Mouse (Mus musculus) E14TG2a.4 (cell line): Measurements from ENCODE around the gene Setd5.

Experiments
- H3K27me3 ChIP-seq: 2 replicates; pipeline ENCODE4 v1.6.1; 2014; ENCODE audit warnings: low read length, control low read depth; ENCODE audit not compliant: insufficient read depth
- H3K36me3 ChIP-seq: 2 replicates; pipeline ENCODE4 v1.6.1; 2014; ENCODE audit warnings: low read length, control low read depth; ENCODE audit not compliant: insufficient read depth
- H3K4me1 ChIP-seq: replicated peaks from 2 replicates; pipeline ENCODE4 v1.6.1; 2014; ENCODE audit warnings: low read depth, low read length, control low read depth
- H3K4me3 ChIP-seq: replicated peaks from 2 replicates; pipeline ENCODE4 v1.5.1; 2014; ENCODE audit warnings: mild to moderate bottlenecking, low read length
- H3K9me3 ChIP-seq: 2 replicates; pipeline ENCODE4 v1.6.1; 2014; ENCODE audit warnings: low read length, control low read depth
- CTCF ChIP-seq: conservative IDR thresholded peaks from 2 replicates; pipeline ENCODE4 v1.5.1; 2014; ENCODE audit warnings: low read length
- NANOG ChIP-seq: IDR thresholded peaks from 2 replicates; pipeline ENCODE4 v1.6.1; 2014; ENCODE audit warnings: borderline replicate concordance, low read length, mixed read lengths
- POU5F1 ChIP-seq: IDR thresholded peaks from 2 replicates; pipeline ENCODE4 v1.6.1; 2014; ENCODE audit warnings: low read length, borderline replicate concordance

The Setd5 gene

DNA sequence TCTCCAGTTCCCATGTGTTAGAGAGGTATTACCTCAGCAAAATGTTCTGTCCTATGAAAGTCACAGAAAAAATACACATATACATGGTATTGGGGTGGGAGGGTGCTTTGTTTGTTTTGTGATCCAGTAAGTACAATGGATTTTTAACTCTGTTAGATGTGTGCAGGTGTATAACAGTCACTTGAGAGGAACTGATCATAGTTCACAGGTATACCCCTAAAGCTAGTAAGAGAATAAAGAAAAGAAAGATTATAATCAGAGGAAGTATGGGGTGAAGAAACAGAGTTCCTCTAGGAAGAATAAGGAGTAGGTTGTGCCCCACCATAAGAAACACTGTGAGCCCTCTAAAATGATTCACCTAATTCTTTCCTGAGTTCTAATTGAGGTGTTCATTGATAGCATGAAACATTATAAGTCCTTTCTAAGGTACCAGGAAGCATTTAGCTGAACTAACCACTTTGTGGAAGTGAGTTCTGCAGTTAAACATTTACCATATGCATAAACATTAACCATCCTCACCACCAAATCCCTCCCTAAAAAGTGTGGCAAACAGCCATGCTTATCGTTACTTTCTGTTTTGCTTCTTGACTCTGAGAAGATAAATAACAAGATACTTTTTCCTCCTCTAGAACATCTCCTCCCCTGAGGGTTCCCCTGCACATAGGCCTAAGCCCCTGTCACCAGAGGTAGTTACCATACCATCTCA lies 64.4 kb downstream of the Setd5 start:
- no peaks in the 10 kb centered on the region for H3K27me3 ChIP-seq
- H3K4me1 ChIP-seq = no peaks in the 10 kb centered on the region
- H3K36me3 ChIP-seq = peaks cover 97% of the 10 kb centered on the region
- H3K9me3 ChIP-seq = no peaks in the 10 kb centered on the region
- H3K4me3 ChIP-seq = no peak overlapping the region
- no peak for TF ChIP-seq NANOG
- no peak for TF ChIP-seq CTCF
- TF ChIP-seq POU5F1 = no peak

GRCm38 (mm10) chr6:113144764-113145163 lies 67.6 kb downstream of the Setd5 start:
- no peaks in the 10 kb centered on the region for H3K9me3 ChIP-seq
- H3K36me3 ChIP-seq = peaks cover 98% of the 10 kb centered on the region
- H3K27me3 ChIP-seq = no peaks in the 10 kb centered on the region
- no peak overlapping the region for H3K4me3 ChIP-seq
- H3K4me1 ChIP-seq = no peaks in the 10 kb centered on the region
- TF ChIP-seq POU5F1 = no peak
- TF ChIP-seq CTCF = no peak
- no peak for TF ChIP-seq NANOG

DNA sequence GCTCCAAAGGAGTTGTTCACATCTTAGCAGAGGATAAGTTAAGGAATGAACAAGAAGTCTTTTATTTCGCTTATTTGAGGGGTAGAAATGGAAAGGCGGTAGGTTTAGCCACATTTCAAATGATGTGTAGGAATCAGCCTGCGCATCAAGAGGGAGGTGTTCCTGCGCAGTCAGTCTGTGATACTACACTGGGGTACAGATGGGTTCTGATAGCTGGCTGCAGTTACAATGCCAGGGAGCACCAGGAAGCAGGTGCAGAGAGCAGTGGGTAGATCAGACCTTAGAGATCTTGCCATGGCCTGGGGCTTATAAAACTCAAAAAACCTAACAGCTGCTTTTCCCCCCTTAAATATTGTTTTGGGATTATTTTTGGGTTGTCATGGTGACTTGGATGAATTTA lies 68.1 kb downstream of the Setd5 start:
- no peak for TF ChIP-seq NANOG
- TF ChIP-seq CTCF = no peak
- no peak for TF ChIP-seq POU5F1
- H3K4me3 ChIP-seq = no peak overlapping the region
- no peaks in the 10 kb centered on the region for H3K27me3 ChIP-seq
- no peaks in the 10 kb centered on the region for H3K4me1 ChIP-seq
- peaks cover 99% of the 10 kb centered on the region for H3K36me3 ChIP-seq
- no peaks in the 10 kb centered on the region for H3K9me3 ChIP-seq

DNA sequence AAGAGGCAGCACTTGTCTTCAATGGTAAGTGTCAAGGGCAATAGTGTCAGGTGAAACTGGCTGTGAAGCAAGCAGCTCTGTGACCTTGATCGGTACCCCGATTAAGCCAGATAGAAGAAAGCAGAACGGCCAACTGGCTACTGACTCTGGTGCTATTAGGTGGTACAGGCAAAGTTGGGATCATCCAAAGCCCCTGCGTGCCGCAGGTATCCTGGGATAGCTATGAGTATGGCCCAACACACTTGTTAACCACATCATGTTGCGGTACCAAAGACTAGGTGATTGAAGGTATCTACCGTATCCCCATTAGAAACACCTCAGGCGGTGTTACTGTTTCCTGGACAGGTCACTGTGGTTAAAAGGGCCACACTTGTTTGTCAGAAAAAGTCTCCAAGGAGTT lies 76.9 kb downstream of the Setd5 start:
- H3K36me3 ChIP-seq = peaks cover 86% of the 10 kb centered on the region

GRCm38 (mm10) chr6:113154886-113155285 lies 77.7 kb downstream of the Setd5 start:
- H3K27me3 ChIP-seq = no peaks in the 10 kb centered on the region
- TF ChIP-seq NANOG = no peak
- TF ChIP-seq POU5F1 = no peak
- TF ChIP-seq CTCF = no peak
- peaks cover 43% of the 10 kb centered on the region for H3K4me1 ChIP-seq

More for the DNA sequence above, 76.9 kb downstream of the Setd5 start:
- Histone ChIP-seq H3K4me3 (no peak overlapping the region), H3K4me1 (peaks cover 43% of the 10 kb centered on the region), H3K27me3 (no peaks in the 10 kb centered on the region), H3K9me3 (no peaks in the 10 kb centered on the region)
- TF ChIP-seq POU5F1 (no peak), CTCF (no peak), NANOG (no peak)

DNA sequence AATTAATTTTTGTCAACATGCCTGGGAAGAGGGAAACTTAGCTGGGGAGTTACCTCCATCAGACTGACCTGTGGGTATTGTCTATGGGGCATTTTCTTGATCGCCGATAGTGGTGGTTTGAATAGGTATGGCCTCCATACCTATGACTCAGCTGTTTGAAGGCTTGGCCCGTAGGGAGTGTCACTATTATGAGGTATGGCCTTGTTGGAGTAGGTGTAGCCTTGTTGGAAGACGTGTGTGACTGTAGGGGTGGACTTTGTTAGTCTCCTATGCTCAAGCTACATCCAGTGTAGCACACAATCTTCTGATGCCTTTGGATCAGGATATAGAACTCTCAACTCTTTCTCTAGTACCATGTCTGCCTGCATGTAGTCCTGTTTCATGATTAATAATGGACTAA lies 78.9 kb downstream of the Setd5 start:
- Histone ChIP-seq H3K36me3 (peaks cover 70% of the 10 kb centered on the region), H3K9me3 (no peaks in the 10 kb centered on the region), H3K27me3 (no peaks in the 10 kb centered on the region), H3K4me3 (no peak overlapping the region), H3K4me1 (peaks cover 41% of the 10 kb centered on the region)
- TF ChIP-seq POU5F1 (no peak), NANOG (no peak), CTCF (no peak)

More at GRCm38 (mm10) chr6:113154886-113155285, 77.7 kb downstream of the Setd5 start:
- Histone ChIP-seq H3K36me3 (peaks cover 79% of the 10 kb centered on the region), H3K9me3 (no peaks in the 10 kb centered on the region), H3K4me3 (no peak overlapping the region)

GRCm38 (mm10) chr6:113160106-113160505 lies 82.9 kb downstream of the Setd5 start:
- TF ChIP-seq POU5F1 = no peak
- TF ChIP-seq CTCF = no peak
- Histone ChIP-seq H3K4me3 (no peak overlapping the region), H3K4me1 (peaks cover 9% of the 10 kb centered on the region; the same call in 1 of the 2 replicates), H3K9me3 (peaks cover 18% of the 10 kb centered on the region), H3K36me3 (peaks cover 39% of the 10 kb centered on the region), H3K27me3 (no peaks in the 10 kb centered on the region; the same call in 1 of the 2 replicates)

DNA sequence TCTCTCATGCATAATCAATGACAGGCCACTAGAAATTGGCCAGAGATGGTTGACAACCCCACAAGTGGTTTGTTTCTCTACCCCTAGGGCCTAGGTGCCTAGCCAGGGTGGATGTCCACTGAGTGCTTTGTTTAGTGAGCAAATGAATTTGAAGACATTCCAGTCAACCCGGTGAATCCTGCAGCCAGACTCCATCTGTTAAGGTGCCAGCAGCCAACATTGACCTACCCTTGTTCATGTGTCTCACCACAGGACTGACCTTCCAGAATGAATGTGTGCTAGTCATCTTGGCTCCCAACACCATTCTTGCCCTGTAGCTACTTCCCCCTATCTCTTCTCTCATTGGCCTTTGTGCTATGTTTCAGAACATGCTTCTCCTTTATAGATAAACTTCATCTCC lies 84.8 kb downstream of the Setd5 start:
- Histone ChIP-seq H3K4me3 (no peak overlapping the region), H3K9me3 (peaks cover 18% of the 10 kb centered on the region), H3K36me3 (peaks cover 21% of the 10 kb centered on the region), H3K27me3 (no peaks in the 10 kb centered on the region; the same call in 1 of the 2 replicates), H3K4me1 (peaks cover 8% of the 10 kb centered on the region)
- TF ChIP-seq NANOG (no peak), POU5F1 (no peak), CTCF (no peak)

GRCm38 (mm10) chr6:113163513-113163912 lies 86.3 kb downstream of the Setd5 start:
- H3K9me3 ChIP-seq = peaks cover 18% of the 10 kb centered on the region
- TF ChIP-seq NANOG (no peak), POU5F1 (no peak), CTCF (no peak)
- peaks cover 9% of the 10 kb centered on the region; the same call in 1 of the 2 replicates for H3K36me3 ChIP-seq
- peaks cover under 1% of the 10 kb centered on the region; the same call in 1 of the 2 replicates for H3K27me3 ChIP-seq
- H3K4me3 ChIP-seq = no peak overlapping the region
- H3K4me1 ChIP-seq = peaks cover 8% of the 10 kb centered on the region
